Mouse (Mus musculus) neural tube, embryonic 15.5 days (tissue): ENCODE results near the gene Gm9046. TPM values are rescaled to one million over a fixed set of nuclear protein-coding genes. Genes with fewer than 3 reads are reported as not detected.
"Not testable (repeated sequence)": the region's sequence is repeated elsewhere in the genome, so short reads cannot be mapped to it uniquely, and the experiment has no call there.

ENCODE experiments used
- ATAC-seq: fragments of 200-750 bp; cut with Nextera tagmentation; 2 replicates; pipeline ENCODE4 v1.8.0; 2017; ENCODE audit warnings: mild to moderate bottlenecking, moderate TSS enrichment, moderate library complexity; ENCODE audit not compliant: low FRiP score
- H3K27ac ChIP-seq: fragments of 300-500 bp; sonication (generic); replicated peaks from 2 replicates; pipeline ENCODE4 v1.5.1; 2015; ENCODE audit warnings: mild to moderate bottlenecking, inconsistent platforms
- H3K27me3 ChIP-seq: fragments of 300-500 bp; sonication (generic); replicated peaks from 2 replicates; pipeline ENCODE4 v1.6.1; 2015; ENCODE audit warnings: inconsistent platforms
- H3K36me3 ChIP-seq: fragments of 300-500 bp; sonication (generic); 2 replicates; pipeline ENCODE4 v1.6.1; 2015; ENCODE audit warnings: inconsistent platforms
- H3K4me1 ChIP-seq: fragments of 300-500 bp; sonication (generic); 2 replicates; pipeline ENCODE4 v1.6.1; 2015; ENCODE audit warnings: inconsistent platforms
- H3K4me2 ChIP-seq: fragments of 300-500 bp; sonication (generic); 2 replicates; pipeline ENCODE4 v1.6.1; 2015; ENCODE audit warnings: inconsistent platforms, mild to moderate bottlenecking, moderate library complexity
- H3K4me3 ChIP-seq: fragments of 300-500 bp; sonication (generic); replicated peaks from 2 replicates; pipeline ENCODE4 v1.5.1; 2015; ENCODE audit warnings: mild to moderate bottlenecking, inconsistent platforms
- H3K9ac ChIP-seq: fragments of 300-500 bp; sonication (generic); replicated peaks from 2 replicates; pipeline ENCODE4 v1.6.1; 2015; ENCODE audit warnings: mild to moderate bottlenecking, inconsistent platforms
- H3K9me3 ChIP-seq: fragments of 300-500 bp; sonication (generic); replicated peaks from 2 replicates; pipeline ENCODE4 v1.6.1; 2016; ENCODE audit warnings: inconsistent platforms
- WGBS: fragments of 180-500 bp; shearing (Covaris S2); methylation state at CpG from one replicate; pipeline ENCODE4 v1.1.7; 2015; ENCODE audit warnings: mixed read lengths; 5-methylcytosine and 5-hydroxymethylcytosine counted together
- polyA plus RNA-seq: library from polyadenylated mRNA; unstranded; fragments of >200 nt; fragmentation: Nextera tagmentation; extraction: Ambion mirVana; gene quantifications from 2 replicates; pipeline ENCODE4 v1.2.1, GENCODE M21; 2015

Gene Gm9046
- polyA plus RNA-seq = not detected in 2 replicates

DNA sequence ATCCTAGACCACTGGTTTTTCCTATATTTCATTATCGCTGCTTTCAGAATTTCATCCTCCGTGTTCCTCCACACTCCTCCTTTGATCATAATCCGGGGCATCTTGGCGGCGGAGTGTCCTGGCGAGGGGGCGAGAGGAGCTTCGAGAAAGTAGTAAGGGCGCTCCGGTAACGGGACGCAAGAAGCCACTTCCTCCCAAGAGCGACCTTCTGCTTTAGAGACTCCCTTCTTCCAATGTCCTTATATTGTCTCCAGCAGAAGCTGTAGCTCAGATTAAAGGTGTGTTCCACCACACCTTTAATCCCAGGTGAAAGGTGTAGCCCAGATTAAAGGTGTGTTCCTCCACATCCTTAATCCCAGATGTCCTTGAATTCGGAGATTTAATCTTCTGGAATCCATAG lies at the start of gene Gm9046:
Gm9046 (minus strand) TSS at position 101 of the 400 bp plus-strand sequence.
- not testable (repeated sequence) for ATAC-seq, H3K27me3 ChIP-seq, H3K9ac ChIP-seq, H3K4me3 ChIP-seq, H3K4me1 ChIP-seq, H3K27ac ChIP-seq, H3K9me3 ChIP-seq, H3K4me2 ChIP-seq, H3K36me3 ChIP-seq
- WGBS = no CpG with 5 or more reads among the region's 14 CpGs

DNA sequence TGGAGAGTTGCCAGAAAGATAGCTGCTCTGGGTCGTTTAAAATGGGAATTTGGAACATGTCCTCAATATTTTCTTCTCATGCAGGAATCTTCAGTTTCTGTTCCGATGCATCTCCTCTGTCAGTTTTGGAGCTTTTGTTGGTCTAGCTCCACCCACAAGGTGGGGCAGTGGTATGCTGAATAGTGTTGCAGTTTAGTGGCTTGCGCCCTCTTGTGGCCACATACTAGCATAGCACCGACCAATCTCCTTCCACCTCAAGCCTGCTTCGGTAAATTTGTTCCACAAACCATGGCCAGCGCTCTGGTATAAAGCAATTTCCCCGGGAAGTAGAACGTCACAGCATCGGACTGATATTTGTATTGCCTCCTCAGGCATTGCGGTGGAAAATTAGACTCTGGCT lies 27.4 kb upstream of the Gm9046 start:
- WGBS = 6% methylated on average over 10 of the region's 10 CpGs
- Histone ChIP-seq H3K27me3 (no peaks in the 10 kb centered on the region), H3K4me2 (peak overlapping the region; percentile 53), H3K27ac (no peak overlapping the region), H3K9me3 (no peaks in the 10 kb centered on the region), H3K4me1 (peaks cover 3% of the 10 kb centered on the region; the same call in 1 of the 2 replicates), H3K4me3 (no peak overlapping the region; the same call in 1 of the 2 replicates), H3K9ac (peak overlapping the region; percentile 38; the same call in 1 of the 2 replicates), H3K36me3 (no peaks in the 10 kb centered on the region)
- ATAC-seq = peak; percentile 87

DNA sequence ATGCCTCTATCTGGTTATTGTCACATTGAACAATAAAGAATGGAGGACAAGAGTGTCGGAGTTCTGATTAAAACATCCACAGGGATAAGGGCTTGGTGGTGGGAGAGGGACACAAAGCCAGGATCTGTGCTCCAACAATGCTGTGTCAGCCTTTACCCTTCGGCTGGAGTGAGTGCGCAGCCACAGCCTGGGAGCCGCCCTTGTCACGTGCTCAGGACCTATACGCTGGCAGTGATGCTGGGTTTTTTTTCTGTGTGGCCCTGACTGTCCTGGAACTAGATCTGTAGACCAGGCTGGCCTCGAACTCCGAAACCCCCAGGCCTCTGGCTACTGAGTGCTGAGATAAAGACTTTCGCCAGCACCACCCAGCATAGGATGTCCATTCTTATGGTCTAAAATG lies 26.5 kb upstream of the Gm9046 start:
- Histone ChIP-seq H3K4me1 (peaks cover 3% of the 10 kb centered on the region; the same call in 1 of the 2 replicates), H3K27me3 (no peaks in the 10 kb centered on the region), H3K36me3 (no peaks in the 10 kb centered on the region), H3K4me2 (no peak overlapping the region), H3K27ac (no peak overlapping the region), H3K4me3 (no peak overlapping the region), H3K9ac (no peak overlapping the region), H3K9me3 (no peaks in the 10 kb centered on the region)
- no peak for ATAC-seq
- WGBS = 91% methylated on average over 9 of the region's 9 CpGs

DNA sequence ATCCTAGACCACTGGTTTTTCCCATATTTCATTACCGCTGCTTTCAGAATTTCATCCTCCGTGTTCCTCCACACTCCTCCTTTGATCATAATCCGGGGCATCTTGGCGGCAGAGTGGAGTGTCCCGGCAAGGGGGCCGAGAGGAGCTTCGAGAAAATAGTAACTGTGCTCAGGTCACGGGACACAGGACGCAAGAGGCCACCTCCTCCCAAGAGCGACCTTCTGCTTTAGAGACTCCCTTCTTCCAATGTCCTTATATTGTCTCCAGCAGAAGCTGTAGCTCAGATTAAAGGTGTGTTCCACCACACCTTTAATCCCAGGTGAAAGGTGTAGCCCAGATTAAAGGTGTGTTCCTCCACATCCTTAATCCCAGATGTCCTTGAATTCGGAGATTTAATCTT lies 10.9 kb upstream of the Gm9046 start, which contains the start of gene Gm9049:
Gm9049 (minus strand) TSS at position 101 of the 400 bp plus-strand sequence.
- not testable (repeated sequence) for H3K4me2 ChIP-seq, H3K4me1 ChIP-seq, H3K9me3 ChIP-seq, H3K36me3 ChIP-seq, H3K4me3 ChIP-seq, ATAC-seq, H3K27ac ChIP-seq, H3K9ac ChIP-seq, H3K27me3 ChIP-seq
- 80% methylated on average over 1 of the region's 11 CpGs for WGBS

DNA sequence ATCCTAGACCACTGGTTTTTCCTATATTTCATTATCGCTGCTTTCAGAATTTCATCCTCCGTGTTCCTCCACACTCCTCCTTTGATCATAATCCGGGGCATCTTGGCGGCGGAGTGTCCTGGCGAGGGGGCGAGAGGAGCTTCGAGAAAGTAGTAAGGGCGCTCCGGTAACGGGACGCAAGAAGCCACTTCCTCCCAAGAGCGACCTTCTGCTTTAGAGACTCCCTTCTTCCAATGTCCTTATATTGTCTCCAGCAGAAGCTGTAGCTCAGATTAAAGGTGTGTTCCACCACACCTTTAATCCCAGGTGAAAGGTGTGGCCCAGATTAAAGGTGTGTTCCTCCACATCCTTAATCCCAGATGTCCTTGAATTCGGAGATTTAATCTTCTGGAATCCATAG lies 5.5 kb upstream of the Gm9046 start, which contains the start of gene Gm9048:
Gm9048 (minus strand) TSS at position 101 of the 400 bp plus-strand sequence.
- not testable (repeated sequence) for H3K9me3 ChIP-seq, H3K27ac ChIP-seq, H3K4me1 ChIP-seq, H3K27me3 ChIP-seq, ATAC-seq, H3K9ac ChIP-seq, H3K4me3 ChIP-seq, H3K4me2 ChIP-seq, H3K36me3 ChIP-seq
- 100% methylated on average over 1 of the region's 14 CpGs for WGBS

DNA sequence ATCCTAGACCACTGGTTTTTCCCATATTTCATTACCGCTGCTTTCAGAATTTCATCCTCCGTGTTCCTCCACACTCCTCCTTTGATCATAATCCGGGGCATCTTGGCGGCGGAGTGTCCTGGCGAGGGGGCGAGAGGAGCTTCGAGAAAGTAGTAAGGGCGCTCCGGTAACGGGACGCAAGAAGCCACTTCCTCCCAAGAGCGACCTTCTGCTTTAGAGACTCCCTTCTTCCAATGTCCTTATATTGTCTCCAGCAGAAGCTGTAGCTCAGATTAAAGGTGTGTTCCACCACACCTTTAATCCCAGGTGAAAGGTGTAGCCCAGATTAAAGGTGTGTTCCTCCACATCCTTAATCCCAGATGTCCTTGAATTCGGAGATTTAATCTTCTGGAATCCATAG lies 5.3 kb downstream of the Gm9046 start, which contains the start of gene Gm9045:
Gm9045 (minus strand) TSS at position 101 of the 400 bp plus-strand sequence.
- not testable (repeated sequence) for H3K27ac ChIP-seq, H3K27me3 ChIP-seq, H3K4me3 ChIP-seq, ATAC-seq, H3K4me1 ChIP-seq, H3K4me2 ChIP-seq, H3K36me3 ChIP-seq, H3K9ac ChIP-seq, H3K9me3 ChIP-seq
- WGBS = no CpG with 5 or more reads among the region's 14 CpGs

DNA sequence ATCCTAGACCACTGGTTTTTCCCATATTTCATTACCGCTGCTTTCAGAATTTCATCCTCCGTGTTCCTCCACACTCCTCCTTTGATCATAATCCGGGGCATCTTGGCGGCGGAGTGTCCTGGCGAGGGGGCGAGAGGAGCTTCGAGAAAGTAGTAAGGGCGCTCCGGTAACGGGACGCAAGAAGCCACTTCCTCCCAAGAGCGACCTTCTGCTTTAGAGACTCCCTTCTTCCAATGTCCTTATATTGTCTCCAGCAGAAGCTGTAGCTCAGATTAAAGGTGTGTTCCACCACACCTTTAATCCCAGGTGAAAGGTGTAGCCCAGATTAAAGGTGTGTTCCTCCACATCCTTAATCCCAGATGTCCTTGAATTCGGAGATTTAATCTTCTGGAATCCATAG lies 10.7 kb downstream of the Gm9046 start, which contains the start of gene Gm9044:
Gm9044 (minus strand) TSS at position 101 of the 400 bp plus-strand sequence.
- not testable (repeated sequence) for ATAC-seq, H3K9me3 ChIP-seq, H3K4me2 ChIP-seq, H3K9ac ChIP-seq, H3K27ac ChIP-seq, H3K27me3 ChIP-seq, H3K4me1 ChIP-seq, H3K4me3 ChIP-seq, H3K36me3 ChIP-seq
- WGBS = no CpG with 5 or more reads among the region's 14 CpGs

DNA sequence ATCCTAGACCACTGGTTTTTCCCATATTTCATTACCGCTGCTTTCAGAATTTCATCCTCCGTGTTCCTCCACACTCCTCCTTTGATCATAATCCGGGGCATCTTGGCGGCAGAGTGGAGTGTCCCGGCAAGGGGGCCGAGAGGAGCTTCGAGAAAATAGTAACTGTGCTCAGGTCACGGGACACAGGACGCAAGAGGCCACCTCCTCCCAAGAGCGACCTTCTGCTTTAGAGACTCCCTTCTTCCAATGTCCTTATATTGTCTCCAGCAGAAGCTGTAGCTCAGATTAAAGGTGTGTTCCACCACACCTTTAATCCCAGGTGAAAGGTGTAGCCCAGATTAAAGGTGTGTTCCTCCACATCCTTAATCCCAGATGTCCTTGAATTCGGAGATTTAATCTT lies 16.2 kb downstream of the Gm9046 start, which contains the start of gene Gm9040:
Gm9040 (minus strand) TSS at position 101 of the 400 bp plus-strand sequence.
- not testable (repeated sequence) for H3K4me1 ChIP-seq, H3K27ac ChIP-seq, H3K36me3 ChIP-seq, ATAC-seq, H3K9me3 ChIP-seq, H3K4me2 ChIP-seq, H3K4me3 ChIP-seq, H3K27me3 ChIP-seq, H3K9ac ChIP-seq
- no CpG with 5 or more reads among the region's 11 CpGs for WGBS

DNA sequence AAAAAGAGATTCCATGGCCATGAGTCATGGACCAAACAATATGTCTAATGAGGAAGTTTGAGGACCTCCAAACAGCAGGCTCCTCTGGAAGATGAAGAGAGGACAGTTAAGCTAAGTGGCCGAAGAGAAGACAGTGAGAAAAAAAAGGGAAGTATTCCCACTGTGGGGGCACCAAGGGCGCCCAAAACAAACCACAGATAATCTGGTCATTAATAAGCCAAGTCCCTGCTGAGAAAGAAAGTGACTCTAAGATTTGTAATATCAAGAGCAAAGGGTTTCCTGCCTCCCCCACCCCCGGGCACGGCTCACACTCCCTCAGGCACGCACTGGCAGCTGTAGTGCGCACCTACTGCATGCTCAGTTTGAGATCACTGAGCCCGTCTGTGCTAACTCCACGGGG lies 24.0 kb downstream of the Gm9046 start:
- no peak overlapping the region for H3K27ac ChIP-seq
- H3K4me3 ChIP-seq = no peak overlapping the region
- ATAC-seq = no peak
- H3K9ac ChIP-seq = no peak overlapping the region
- H3K36me3 ChIP-seq = no peaks in the 10 kb centered on the region
- H3K27me3 ChIP-seq = no peaks in the 10 kb centered on the region
- no peaks in the 10 kb centered on the region for H3K4me1 ChIP-seq
- no peaks in the 10 kb centered on the region for H3K9me3 ChIP-seq
- 84% methylated on average over 8 of the region's 8 CpGs for WGBS
- H3K4me2 ChIP-seq = no peak overlapping the region

DNA sequence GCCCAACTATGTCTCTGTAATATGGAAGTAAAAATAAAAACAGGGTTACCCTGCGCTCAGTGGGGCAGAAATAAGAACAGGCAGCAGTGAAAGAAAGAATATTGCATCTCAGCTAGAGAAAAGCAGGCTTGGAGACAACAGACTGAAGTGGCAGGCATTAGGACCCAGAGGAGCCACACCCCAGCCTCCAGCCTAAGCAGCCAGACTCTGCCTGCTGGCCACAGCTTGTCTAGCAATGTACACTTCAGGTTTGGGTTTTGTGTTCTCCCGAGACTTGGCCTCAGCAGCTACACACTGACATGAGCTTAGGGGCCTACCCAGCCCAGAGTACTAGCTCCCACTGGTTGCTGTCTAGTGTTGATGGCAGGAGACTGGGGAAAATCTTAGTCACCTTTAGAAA lies 40.9 kb downstream of the Gm9046 start:
- H3K4me1 ChIP-seq, H3K27me3 ChIP-seq, H3K36me3 ChIP-seq, H3K4me2 ChIP-seq, H3K9me3 ChIP-seq, H3K9ac ChIP-seq, H3K4me3 ChIP-seq, H3K27ac ChIP-seq, ATAC-seq: not testable (repeated sequence)
- 54% methylated on average over 2 of the region's 2 CpGs for WGBS

DNA sequence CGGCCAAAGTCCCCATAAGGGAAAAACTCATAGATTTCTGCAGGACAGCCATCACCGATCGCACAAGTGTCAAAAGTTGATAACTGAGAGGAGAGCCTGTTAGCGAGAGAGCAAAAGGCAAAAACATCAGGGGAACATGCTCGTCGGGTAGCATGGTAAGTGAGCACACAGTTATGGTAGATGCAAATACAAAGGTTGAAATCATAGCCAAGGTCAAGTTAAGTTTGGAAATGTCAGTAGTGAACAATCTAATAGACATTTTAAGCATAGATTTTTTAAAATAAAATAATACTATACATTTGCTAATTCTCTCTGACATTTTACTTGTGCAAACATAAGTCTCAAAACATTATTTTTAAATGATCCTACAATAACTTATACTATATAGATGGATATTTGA lies 48.1 kb downstream of the Gm9046 start, which contains the start of gene Iltifb:
Iltifb (minus strand) TSS at position 101 of the 400 bp plus-strand sequence.
- Histone ChIP-seq H3K4me3 (no peak within 1 kb of the TSS), H3K4me2 (no peak within 1 kb of the TSS), H3K4me1 (no peaks in the 10 kb centered on the region), H3K27me3 (no peaks in the 10 kb centered on the region), H3K27ac (no peak within 1 kb of the TSS), H3K36me3 (no peaks in the 10 kb centered on the region), H3K9me3 (no peaks in the 10 kb centered on the region), H3K9ac (no peak within 1 kb of the TSS)
- no peak for ATAC-seq
- 98% methylated on average over 6 of the region's 6 CpGs for WGBS
